ENCODE assay signal across 21 mouse cellular contexts in the genomic region with DNA sequence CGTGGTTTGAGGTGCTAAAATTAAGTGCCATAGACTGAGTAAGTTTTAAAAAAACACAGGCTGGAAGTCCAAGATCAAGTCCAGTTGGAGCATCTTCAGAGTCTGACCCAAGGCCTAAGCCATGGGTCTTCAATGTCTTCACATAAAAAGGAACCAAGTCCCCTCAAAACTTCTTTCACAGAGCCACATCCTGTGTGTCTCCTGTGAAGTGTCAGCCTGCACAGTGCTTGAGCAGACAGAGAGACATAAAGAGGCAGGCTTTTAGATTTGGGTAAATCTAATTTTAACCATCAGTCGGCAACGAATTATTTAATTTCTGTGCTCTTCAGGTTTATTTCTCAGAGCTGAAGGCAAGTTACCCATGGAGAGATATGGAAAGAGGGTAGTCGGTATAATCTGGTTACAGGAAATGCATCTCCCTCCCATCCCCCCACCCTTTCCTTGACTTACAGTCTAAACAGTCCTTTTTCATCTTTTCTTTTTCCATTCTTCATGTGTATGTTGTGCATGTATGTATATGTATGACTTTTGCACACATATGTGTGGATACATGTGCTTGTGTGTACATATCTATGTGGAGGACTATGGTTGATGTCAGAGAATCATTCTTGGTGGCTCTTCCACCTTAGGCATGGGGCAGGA.
DNase-seq lines count a peak whose midpoint lies in the region; ATAC-seq lines count a peak whose summit lies in the region.
"Had no signal": no experiment of that assay in that cellular context is flagged by ENCODE, and none has a peak within 500 bp of the region (broad histone marks: within the 10 kb centered on the region; RNA-seq: fewer than 3 reads in every experiment).

No protein-coding gene starts in this region.

- H3K27ac ChIP-seq in forebrain, embryonic 16.5 days (ENCODE audit: low read length) = no peak overlapping the region
- H3K27ac ChIP-seq: forebrain, embryonic 10.5 days; gastrocnemius, adult 2 months; heart, embryonic 10.5 days; hindbrain, embryonic 12.5 days; limb, embryonic 13.5 days; liver, embryonic 13.5 days; lung, embryonic 15.5 days; midbrain, embryonic 15.5 days had no signal

- peaks cover 8% of the 10 kb centered on the region for H3K4me1 ChIP-seq in forebrain, embryonic 16.5 days (replicated peaks; ENCODE audit: control insufficient read depth, insufficient read depth, low read length)
- H3K4me1 ChIP-seq: limb, embryonic 13.5 days; liver, embryonic 13.5 days had no signal

- ATAC-seq in forebrain, embryonic 16.5 days = no peak
- ATAC-seq in megakaryocyte-erythroid progenitor cell, adult 5-6 weeks (replicated peaks; ENCODE audit: low FRiP score, low TSS enrichment, poor library complexity, severe bottlenecking) = no peak
- ATAC-seq: midbrain, embryonic 15.5 days had no signal

- H3K4me3 ChIP-seq in forebrain, embryonic 16.5 days (replicated peaks; ENCODE audit: low read length) = no peak overlapping the region
- H3K4me3 ChIP-seq: forebrain, embryonic 10.5 days; gastrocnemius, adult 2 months; heart, embryonic 10.5 days; hindbrain, embryonic 12.5 days; limb, embryonic 13.5 days; liver, embryonic 13.5 days; lung, embryonic 15.5 days; midbrain, embryonic 15.5 days had no signal

- WGBS in forebrain, embryonic 16.5 days = 90% methylated on average over 4 of the region's 4 CpGs

- no peak overlapping the region for H3K4me2 ChIP-seq in forebrain, embryonic 16.5 days (ENCODE audit: low read length)
- H3K4me2 ChIP-seq: hindbrain, embryonic 12.5 days; limb, embryonic 13.5 days; liver, embryonic 13.5 days; lung, embryonic 15.5 days; midbrain, embryonic 15.5 days had no signal

- H3K9ac ChIP-seq in forebrain, embryonic 16.5 days (replicated peaks; ENCODE audit: low read depth, low read length) = no peak overlapping the region
- H3K9ac ChIP-seq: hindbrain, embryonic 12.5 days; limb, embryonic 13.5 days; liver, embryonic 13.5 days; lung, embryonic 15.5 days; midbrain, embryonic 15.5 days had no signal

- peak; percentile 54 to 57 for DNase-seq in spleen, postnatal 36 days (ENCODE audit: low spot score in 2 of 2)
- DNase-seq in spleen, postnatal 4 days (ENCODE audit: low spot score in 2 of 2) = no peak
- peak; percentile 45 for DNase-seq in induced T-regulatory cell, adult 2 months (ENCODE audit: low read depth)
- DNase-seq in thymus, postnatal 0 days (ENCODE audit: low spot score) = peak; percentile 62
- no peak for DNase-seq in left cerebral cortex, postnatal 10 days (ENCODE audit: extremely low spot score in 1 of 2, low spot score in 2 of 2)
- DNase-seq: cerebellum, adult 18-20 months; cerebellum, postnatal 25 days; gastrocnemius, adult 2 months; heart, postnatal 14 days; kidney, postnatal 36 days; liver, embryonic 13.5 days; right cerebral cortex, adult 18-20 months had no signal

- H3K27me3 ChIP-seq in forebrain, embryonic 16.5 days (replicated peaks; ENCODE audit: control insufficient read depth, insufficient read depth, low read length) = no peaks in the 10 kb centered on the region
- H3K27me3 ChIP-seq: hindbrain, embryonic 12.5 days; limb, embryonic 13.5 days; liver, embryonic 13.5 days; lung, embryonic 15.5 days; midbrain, embryonic 15.5 days had no signal

- intact Hi-C loops in left cerebral cortex, postnatal 10 days (cut with DNase I) = no loop called here

- no peaks in the 10 kb centered on the region for H3K9me3 ChIP-seq in forebrain, embryonic 16.5 days (ENCODE audit: control insufficient read depth, low read length)
- H3K9me3 ChIP-seq: heart, embryonic 10.5 days; hindbrain, embryonic 12.5 days; limb, embryonic 13.5 days; liver, embryonic 13.5 days; lung, embryonic 15.5 days; midbrain, embryonic 15.5 days had no signal

- no peaks in the 10 kb centered on the region for H3K36me3 ChIP-seq in forebrain, embryonic 16.5 days (ENCODE audit: control insufficient read depth, insufficient read depth)
- H3K36me3 ChIP-seq: forebrain, embryonic 10.5 days; G1E; heart, embryonic 10.5 days; hindbrain, embryonic 12.5 days; limb, embryonic 13.5 days; liver, embryonic 13.5 days; lung, embryonic 15.5 days; midbrain, embryonic 15.5 days had no signal

Comparison
In these comparisons a context has a peak if more than half of its experiments do, and no peak if none do; other contexts are left out.
1. DNase-seq: peak in spleen, postnatal 36 days (2 of 2), induced T-regulatory cell, adult 2 months (single experiment) and thymus, postnatal 0 days (single experiment); none in spleen, postnatal 4 days (0 of 2) and left cerebral cortex, postnatal 10 days (0 of 2).